Mouse (Mus musculus): ENCODE data around the gene Akap6. TPM values are rescaled to one million over a fixed set of nuclear protein-coding genes. Genes with fewer than 3 reads are reported as not detected.

Gene Akap6
- total RNA-seq, 1 experiment, result 0.09 TPM

DNA sequence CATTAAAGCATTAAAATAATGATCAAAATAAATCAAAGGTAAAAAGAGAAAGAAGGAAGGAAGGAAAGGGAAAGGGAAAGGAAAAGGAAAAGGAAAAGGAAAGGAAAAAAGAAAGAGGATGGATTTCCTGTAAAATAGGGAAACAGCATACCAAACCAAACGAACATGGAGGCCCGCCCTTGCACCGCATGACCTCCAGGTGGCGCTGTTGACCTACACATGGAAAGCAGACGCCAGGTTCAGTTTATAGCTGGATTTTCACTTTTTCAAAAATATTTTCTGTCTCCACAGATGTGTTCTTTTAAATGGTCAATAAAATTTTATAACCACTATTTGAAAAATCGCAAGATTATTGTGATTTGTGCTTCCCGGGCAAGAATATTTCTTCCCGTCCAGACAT, 211.6 kb downstream of the Akap6 start:
- DNase-seq (ENCODE audit: low read depth, low spot score), result peak; percentile 33
- no peak for TF ChIP-seq MAFK (IDR thresholded peaks at IDR 0.05; ENCODE audit: insufficient read depth, low read depth, low read length)
- no peak for TF ChIP-seq HCFC1 (IDR thresholded peaks at IDR 0.05; ENCODE audit: borderline replicate concordance, insufficient read depth, low read length)
- TF ChIP-seq ZNF384 (IDR thresholded peaks at IDR 0.05; ENCODE audit: low read depth, low read length), result no peak
- no peak for TF ChIP-seq CHD2 (IDR thresholded peaks at IDR 0.05; ENCODE audit: low read depth, low read length)
- TF ChIP-seq ZC3H11A (IDR thresholded peaks at IDR 0.05; ENCODE audit: borderline replicate concordance, low read depth, low read length), result peak; percentile 68
- Histone ChIP-seq H3K9ac (ENCODE audit: insufficient read depth, low read depth, low read length, poor library complexity, severe bottlenecking) (no peak overlapping the region), H3K9me3 (ENCODE audit: control insufficient read depth, insufficient read depth, low read depth, low read length) (no peaks in the 10 kb centered on the region), H3K27ac (ENCODE audit: insufficient read depth, low read depth, low read length, poor library complexity, severe bottlenecking) (no peak overlapping the region), H3K36me3 (ENCODE audit: control insufficient read depth, insufficient read depth, low read length, poor library complexity, severe bottlenecking) (no peaks in the 10 kb centered on the region), H3K4me1 (ENCODE audit: control insufficient read depth in 2 of 2, insufficient read depth in 2 of 2, low read length in 2 of 2, poor library complexity in 1 of 2) (peaks cover 0 to 3% of the 10 kb centered on the region in 2 experiments; a peak in 1 of 4 replicates), H3K4me3 (ENCODE audit: insufficient read depth in 1 of 2, low read depth in 1 of 2, low read length in 2 of 2, poor library complexity in 1 of 2, severe bottlenecking in 1 of 2) (peak overlapping the region in 1 of 2 experiments; percentile 49; a peak in 2 of 4 replicates)
- in situ Hi-C loops (cut with MboI; ENCODE audit: low sequenced_read_pairs in 2 of 2, unreplicated experiment in 2 of 2), result loop anchor here in 1 of 2 experiments (10.0 to 25.0 kb wide), 2 partner anchors 1154 to 1651 kb away; no protein-coding TSS in a partner anchor

DNA sequence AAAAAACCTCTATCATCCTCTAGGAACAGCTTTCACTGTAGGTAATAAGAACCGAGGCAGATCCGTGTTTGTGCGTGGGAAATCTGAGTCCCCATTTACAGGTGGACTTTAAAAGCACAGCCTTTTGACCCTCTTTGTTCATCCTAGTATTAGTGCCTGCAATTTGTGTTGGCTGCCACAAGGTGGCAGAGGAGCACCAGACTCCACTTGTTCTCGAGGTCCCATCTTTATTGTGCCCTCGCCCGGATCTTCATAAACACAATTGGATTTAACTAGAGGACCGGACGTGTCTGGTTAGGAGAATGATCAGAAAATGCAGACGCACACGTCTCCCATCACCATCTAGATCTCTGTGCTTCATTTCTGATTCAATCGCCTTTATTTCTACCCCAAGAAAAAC, 219.8 kb downstream of the Akap6 start:
- Histone ChIP-seq H3K9ac (ENCODE audit: insufficient read depth, low read depth, low read length, poor library complexity, severe bottlenecking) (no peak overlapping the region), H3K9me3 (ENCODE audit: control insufficient read depth, insufficient read depth, low read depth, low read length) (no peaks in the 10 kb centered on the region), H3K4me3 (ENCODE audit: insufficient read depth in 1 of 2, low read depth in 1 of 2, low read length in 2 of 2, poor library complexity in 1 of 2, severe bottlenecking in 1 of 2) (peak overlapping the region in 1 of 2 experiments; percentile 37; a peak in 2 of 4 replicates), H3K4me1 (ENCODE audit: control insufficient read depth in 2 of 2, insufficient read depth in 2 of 2, low read length in 2 of 2, poor library complexity in 1 of 2) (no peaks in the 10 kb centered on the region), H3K27ac (ENCODE audit: insufficient read depth, low read depth, low read length, poor library complexity, severe bottlenecking) (no peak overlapping the region), H3K36me3 (ENCODE audit: control insufficient read depth, insufficient read depth, low read length, poor library complexity, severe bottlenecking) (no peaks in the 10 kb centered on the region)
- DNase-seq (ENCODE audit: low read depth, low spot score), result peak; percentile 61
- TF ChIP-seq CHD2 (IDR thresholded peaks at IDR 0.05; ENCODE audit: low read depth, low read length) (no peak), ZC3H11A (IDR thresholded peaks at IDR 0.05; ENCODE audit: borderline replicate concordance, low read depth, low read length) (peak; percentile 91; the same call in 1 of the 2 replicates), HCFC1 (IDR thresholded peaks at IDR 0.05; ENCODE audit: borderline replicate concordance, insufficient read depth, low read length) (no peak)
- in situ Hi-C loops (cut with MboI; ENCODE audit: low sequenced_read_pairs in 2 of 2, unreplicated experiment in 2 of 2), result loop anchor here in 1 of 2 experiments (10.0 to 25.0 kb wide), 2 partner anchors 1146 to 1643 kb away; no protein-coding TSS in a partner anchor

DNA sequence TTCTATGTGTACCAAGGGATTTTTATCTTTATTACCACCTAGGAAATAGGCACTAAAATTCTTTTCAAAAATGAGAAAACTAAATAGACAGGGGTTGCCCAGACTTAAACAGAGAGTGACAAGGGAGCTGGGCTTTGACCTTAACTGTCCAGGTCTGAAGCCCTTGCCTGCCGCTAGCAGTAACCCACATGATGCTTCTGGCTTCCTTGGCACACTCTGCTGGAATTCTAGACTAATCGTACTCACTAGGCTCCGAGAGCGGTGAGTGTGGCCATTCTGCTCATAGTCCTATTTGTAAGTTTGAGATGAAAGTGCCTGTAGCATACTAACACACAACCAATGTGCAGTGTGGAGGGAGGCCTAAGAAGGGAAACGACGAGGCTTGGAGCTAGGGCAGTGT, 223.3 kb downstream of the Akap6 start:
- Histone ChIP-seq H3K27ac (ENCODE audit: insufficient read depth, low read depth, low read length, poor library complexity, severe bottlenecking) (no peak overlapping the region), H3K9ac (ENCODE audit: insufficient read depth, low read depth, low read length, poor library complexity, severe bottlenecking) (no peak overlapping the region), H3K9me3 (ENCODE audit: control insufficient read depth, insufficient read depth, low read depth, low read length) (no peaks in the 10 kb centered on the region), H3K36me3 (ENCODE audit: control insufficient read depth, insufficient read depth, low read length, poor library complexity, severe bottlenecking) (no peaks in the 10 kb centered on the region), H3K4me3 (ENCODE audit: insufficient read depth in 1 of 2, low read depth in 1 of 2, low read length in 2 of 2, poor library complexity in 1 of 2, severe bottlenecking in 1 of 2) (no peak overlapping the region), H3K4me1 (ENCODE audit: control insufficient read depth in 2 of 2, insufficient read depth in 2 of 2, low read length in 2 of 2, poor library complexity in 1 of 2) (no peaks in the 10 kb centered on the region)
- in situ Hi-C loops (cut with MboI; ENCODE audit: low sequenced_read_pairs in 2 of 2, unreplicated experiment in 2 of 2), result loop anchor here in 1 of 2 experiments (25.0 kb wide), 1 partner anchor 1640 kb away; no protein-coding TSS in a partner anchor
- TF ChIP-seq MAFK (IDR thresholded peaks at IDR 0.05; ENCODE audit: insufficient read depth, low read depth, low read length) (no peak), CHD2 (IDR thresholded peaks at IDR 0.05; ENCODE audit: low read depth, low read length) (no peak), HCFC1 (IDR thresholded peaks at IDR 0.05; ENCODE audit: borderline replicate concordance, insufficient read depth, low read length) (no peak), ZNF384 (IDR thresholded peaks at IDR 0.05; ENCODE audit: low read depth, low read length) (no peak), ZC3H11A (IDR thresholded peaks at IDR 0.05; ENCODE audit: borderline replicate concordance, low read depth, low read length) (no peak)
- no peak for DNase-seq (ENCODE audit: low read depth, low spot score)

DNA sequence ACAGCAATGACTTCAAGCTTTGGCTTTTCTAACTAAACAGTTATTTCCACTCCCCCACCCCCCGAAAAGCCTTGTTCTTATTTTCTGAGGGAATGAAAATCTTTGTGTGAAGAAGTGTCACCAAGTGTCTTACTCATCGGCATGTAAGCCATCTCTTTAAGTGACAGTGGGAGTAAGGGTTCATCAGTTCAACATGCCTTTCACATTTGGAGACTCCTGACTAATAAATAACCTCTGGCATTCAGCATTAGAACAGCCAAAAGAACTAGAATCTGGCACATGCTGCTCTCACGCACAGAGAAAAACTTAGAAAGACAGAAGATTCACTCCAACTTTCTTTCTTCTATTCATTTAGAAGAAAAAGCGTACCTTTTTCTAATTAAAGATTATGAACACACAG, 226.3 kb downstream of the Akap6 start:
- H3K4me1 ChIP-seq (ENCODE audit: control insufficient read depth in 2 of 2, insufficient read depth in 2 of 2, low read length in 2 of 2, poor library complexity in 1 of 2), result no peaks in the 10 kb centered on the region
- TF ChIP-seq ZNF384 (IDR thresholded peaks at IDR 0.05; ENCODE audit: low read depth, low read length) (no peak), ZC3H11A (IDR thresholded peaks at IDR 0.05; ENCODE audit: borderline replicate concordance, low read depth, low read length) (no peak), MAFK (IDR thresholded peaks at IDR 0.05; ENCODE audit: insufficient read depth, low read depth, low read length) (no peak), HCFC1 (IDR thresholded peaks at IDR 0.05; ENCODE audit: borderline replicate concordance, insufficient read depth, low read length) (no peak), CHD2 (IDR thresholded peaks at IDR 0.05; ENCODE audit: low read depth, low read length) (no peak)
- no peak for DNase-seq (ENCODE audit: low read depth, low spot score)
- no peaks in the 10 kb centered on the region for H3K36me3 ChIP-seq (ENCODE audit: control insufficient read depth, insufficient read depth, low read length, poor library complexity, severe bottlenecking)
- H3K27ac ChIP-seq (ENCODE audit: insufficient read depth, low read depth, low read length, poor library complexity, severe bottlenecking), result no peak overlapping the region
- H3K4me3 ChIP-seq (ENCODE audit: insufficient read depth in 1 of 2, low read depth in 1 of 2, low read length in 2 of 2, poor library complexity in 1 of 2, severe bottlenecking in 1 of 2), result no peak overlapping the region
- in situ Hi-C loops (cut with MboI; ENCODE audit: low sequenced_read_pairs in 2 of 2, unreplicated experiment in 2 of 2), result no loop called here
- H3K9ac ChIP-seq (ENCODE audit: insufficient read depth, low read depth, low read length, poor library complexity, severe bottlenecking), result no peak overlapping the region
- H3K9me3 ChIP-seq (ENCODE audit: control insufficient read depth, insufficient read depth, low read depth, low read length), result no peaks in the 10 kb centered on the region

DNA sequence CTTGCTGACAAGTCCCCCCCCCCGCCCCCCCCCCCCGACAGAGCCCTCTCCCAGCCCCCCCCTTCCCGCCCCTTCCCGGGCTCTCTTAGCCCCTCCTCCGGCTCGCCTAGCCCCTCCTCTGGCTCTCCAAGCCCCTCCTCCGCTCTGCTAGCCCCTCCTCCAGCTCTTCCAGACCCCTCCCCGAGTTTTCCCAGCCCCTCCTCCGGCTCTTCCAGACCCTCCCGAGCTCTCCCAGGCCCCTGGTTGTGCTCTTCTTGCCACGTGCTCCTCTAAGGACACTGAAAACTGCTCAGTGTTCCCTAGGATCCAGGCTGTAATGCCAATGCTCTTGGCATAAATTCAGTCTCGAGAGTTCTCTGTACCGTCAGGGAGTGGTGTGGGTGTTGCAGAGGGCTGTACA, 234.6 kb downstream of the Akap6 start:
- Histone ChIP-seq H3K9me3 (ENCODE audit: control insufficient read depth, insufficient read depth, low read depth, low read length) (no peaks in the 10 kb centered on the region), H3K36me3 (ENCODE audit: control insufficient read depth, insufficient read depth, low read length, poor library complexity, severe bottlenecking) (no peaks in the 10 kb centered on the region), H3K27ac (ENCODE audit: insufficient read depth, low read depth, low read length, poor library complexity, severe bottlenecking) (no peak overlapping the region), H3K4me1 (ENCODE audit: control insufficient read depth in 2 of 2, insufficient read depth in 2 of 2, low read length in 2 of 2, poor library complexity in 1 of 2) (no peaks in the 10 kb centered on the region), H3K4me3 (ENCODE audit: insufficient read depth in 1 of 2, low read depth in 1 of 2, low read length in 2 of 2, poor library complexity in 1 of 2, severe bottlenecking in 1 of 2) (no peak overlapping the region), H3K9ac (ENCODE audit: insufficient read depth, low read depth, low read length, poor library complexity, severe bottlenecking) (no peak overlapping the region)
- TF ChIP-seq CHD2 (IDR thresholded peaks at IDR 0.05; ENCODE audit: low read depth, low read length), result no peak
- no peak for TF ChIP-seq ZNF384 (IDR thresholded peaks at IDR 0.05; ENCODE audit: low read depth, low read length)
- no peak for TF ChIP-seq HCFC1 (IDR thresholded peaks at IDR 0.05; ENCODE audit: borderline replicate concordance, insufficient read depth, low read length)
- no peak for TF ChIP-seq MAFK (IDR thresholded peaks at IDR 0.05; ENCODE audit: insufficient read depth, low read depth, low read length)
- TF ChIP-seq ZC3H11A (IDR thresholded peaks at IDR 0.05; ENCODE audit: borderline replicate concordance, low read depth, low read length), result no peak
- in situ Hi-C loops (cut with MboI; ENCODE audit: low sequenced_read_pairs in 2 of 2, unreplicated experiment in 2 of 2), result no loop called here
- no peak for DNase-seq (ENCODE audit: low read depth, low spot score)
